Mouse (Mus musculus): ENCODE measurements around the gene Znrf4. TPM values are rescaled to one million over a fixed set of nuclear protein-coding genes. Genes with fewer than 3 reads are reported as not detected.

Gene Znrf4
- not detected in 2 replicates for polyA plus RNA-seq (2015; fragmentation: Nextera tagmentation; extraction: Ambion mirVana)

- H3K4me3 ChIP-seq (replicated peaks), result peak within 1 kb of the TSS; percentile 27
- peaks cover 25% of the 10 kb centered on the region for H3K4me1 ChIP-seq (replicated peaks)
- no peaks in the 10 kb centered on the region for H3K9me3 ChIP-seq
- H3K9ac ChIP-seq, result no peak within 1 kb of the TSS
- no peak within 1 kb of the TSS for H3K27ac ChIP-seq
- peak within 1 kb of the TSS; percentile 57 for H3K4me2 ChIP-seq (replicated peaks)
- ATAC-seq, result no peak
- 65% methylated on average over 22 of the region's 22 CpGs for WGBS
- H3K36me3 ChIP-seq, result no peaks in the 10 kb centered on the region
- peaks cover 47% of the 10 kb centered on the region for H3K27me3 ChIP-seq (replicated peaks)
Observed at GRCm38 (mm10) chr17:56512310-56512709, at the start of gene Znrf4. Gene Znrf4 (minus strand): TSS chr17:56512431.

GRCm38 (mm10) chr17:56561866-56562265, 49.6 kb upstream of the Znrf4 start:
- no peaks in the 10 kb centered on the region for H3K27me3 ChIP-seq (replicated peaks)
- peaks cover 56% of the 10 kb centered on the region for H3K36me3 ChIP-seq
- no peak for ATAC-seq
- no peak overlapping the region for H3K4me2 ChIP-seq (replicated peaks)
- no peaks in the 10 kb centered on the region for H3K4me1 ChIP-seq (replicated peaks)
- H3K9me3 ChIP-seq, result no peaks in the 10 kb centered on the region
- WGBS, result 93% methylated on average over 2 of the region's 2 CpGs
- no peak overlapping the region for H3K4me3 ChIP-seq (replicated peaks)
- no peak overlapping the region for H3K27ac ChIP-seq
- no peak overlapping the region for H3K9ac ChIP-seq

- H3K4me1 ChIP-seq (replicated peaks), result no peaks in the 10 kb centered on the region
- H3K4me3 ChIP-seq (replicated peaks), result no peak overlapping the region
Observed at GRCm38 (mm10) chr17:56560131-56560530, 47.9 kb upstream of the Znrf4 start.

GRCm38 (mm10) chr17:56559386-56559785, 47.2 kb upstream of the Znrf4 start:
- ATAC-seq, result no peak
- no peaks in the 10 kb centered on the region for H3K27me3 ChIP-seq (replicated peaks)
- H3K36me3 ChIP-seq, result peaks cover 31% of the 10 kb centered on the region
- H3K4me3 ChIP-seq (replicated peaks), result no peak overlapping the region
- H3K4me2 ChIP-seq (replicated peaks), result no peak overlapping the region
- no peak overlapping the region for H3K9ac ChIP-seq
- 0 out of 2 replicates have a peak, but pooled peaks cover 3% of the 10 kb centered on the region for H3K4me1 ChIP-seq (replicated peaks)
- H3K9me3 ChIP-seq, result no peaks in the 10 kb centered on the region
- 77% methylated on average over 3 of the region's 3 CpGs for WGBS
- no peak overlapping the region for H3K27ac ChIP-seq

More at GRCm38 (mm10) chr17:56560131-56560530, 47.9 kb upstream of the Znrf4 start:
- no peak overlapping the region for H3K27ac ChIP-seq
- H3K9me3 ChIP-seq, result no peaks in the 10 kb centered on the region
- H3K36me3 ChIP-seq, result peaks cover 39% of the 10 kb centered on the region
- 73% methylated on average over 1 of the region's 1 CpGs for WGBS
- no peaks in the 10 kb centered on the region for H3K27me3 ChIP-seq (replicated peaks)
- H3K4me2 ChIP-seq (replicated peaks), result no peak overlapping the region
- no peak overlapping the region for H3K9ac ChIP-seq
- ATAC-seq, result no peak

- Histone ChIP-seq H3K27me3 (replicated peaks) (no peaks in the 10 kb centered on the region), H3K9me3 (no peaks in the 10 kb centered on the region), H3K4me2 (replicated peaks) (no peak overlapping the region), H3K27ac (no peak overlapping the region), H3K4me3 (replicated peaks) (no peak overlapping the region), H3K9ac (no peak overlapping the region), H3K4me1 (replicated peaks) (0 out of 2 replicates have a peak, but pooled peaks cover 3% of the 10 kb centered on the region), H3K36me3 (peaks cover 22% of the 10 kb centered on the region)
- peak; percentile 35; the same call in 1 of the 2 replicates for ATAC-seq
- WGBS, result 21% methylated on average over 3 of the region's 3 CpGs
Observed at GRCm38 (mm10) chr17:56558448-56558847, 46.2 kb upstream of the Znrf4 start.

GRCm38 (mm10) chr17:56554122-56554551, 41.9 kb upstream of the Znrf4 start, which contains the start of gene Gm20219:
Gene Gm20219 (minus strand): TSS chr17:56554387.
- Histone ChIP-seq H3K4me1 (replicated peaks) (0 out of 2 replicates have a peak, but pooled peaks cover 3% of the 10 kb centered on the region), H3K4me3 (replicated peaks) (0 out of 2 replicates have a peak within 1 kb of the TSS, but pooled peaks have one; percentile 15), H3K9ac (no peak within 1 kb of the TSS), H3K36me3 (no peaks in the 10 kb centered on the region), H3K27me3 (replicated peaks) (no peaks in the 10 kb centered on the region), H3K4me2 (replicated peaks) (peak within 1 kb of the TSS; percentile 47), H3K9me3 (no peaks in the 10 kb centered on the region), H3K27ac (no peak within 1 kb of the TSS)
- ATAC-seq, result peak; percentile 95
- 54% methylated on average over 20 of the region's 20 CpGs for WGBS

- 70% methylated on average over 5 of the region's 5 CpGs for WGBS
- ATAC-seq, result no peak
Observed at GRCm38 (mm10) chr17:56552781-56553363, 40.6 kb upstream of the Znrf4 start.

GRCm38 (mm10) chr17:56551841-56552581, 39.8 kb upstream of the Znrf4 start:
- 69% methylated on average over 6 of the region's 6 CpGs for WGBS
- 0 out of 2 replicates have a peak, but pooled peaks cover 3% of the 10 kb centered on the region for H3K4me1 ChIP-seq (replicated peaks)
- no peaks in the 10 kb centered on the region for H3K27me3 ChIP-seq (replicated peaks)
- H3K4me3 ChIP-seq (replicated peaks), result no peak overlapping the region
- H3K4me2 ChIP-seq (replicated peaks), result no peak overlapping the region
- no peak overlapping the region for H3K27ac ChIP-seq
- no peaks in the 10 kb centered on the region for H3K9me3 ChIP-seq
- H3K36me3 ChIP-seq, result no peaks in the 10 kb centered on the region
- ATAC-seq, result no peak
- H3K9ac ChIP-seq, result no peak overlapping the region

More at GRCm38 (mm10) chr17:56552781-56553363, 40.6 kb upstream of the Znrf4 start:
- H3K36me3 ChIP-seq, result no peaks in the 10 kb centered on the region
- no peak overlapping the region for H3K9ac ChIP-seq
- H3K4me2 ChIP-seq (replicated peaks), result no peak overlapping the region
- 0 out of 2 replicates have a peak, but pooled peaks cover 3% of the 10 kb centered on the region for H3K4me1 ChIP-seq (replicated peaks)
- H3K27ac ChIP-seq, result no peak overlapping the region
- no peaks in the 10 kb centered on the region for H3K9me3 ChIP-seq
- H3K27me3 ChIP-seq (replicated peaks), result no peaks in the 10 kb centered on the region
- H3K4me3 ChIP-seq (replicated peaks), result no peak overlapping the region

GRCm38 (mm10) chr17:56550784-56551475, 38.7 kb upstream of the Znrf4 start:
- Histone ChIP-seq H3K4me1 (replicated peaks) (0 out of 2 replicates have a peak, but pooled peaks cover 3% of the 10 kb centered on the region), H3K4me3 (replicated peaks) (no peak overlapping the region), H3K9me3 (no peaks in the 10 kb centered on the region), H3K27ac (no peak overlapping the region), H3K36me3 (no peaks in the 10 kb centered on the region), H3K9ac (no peak overlapping the region), H3K4me2 (replicated peaks) (no peak overlapping the region), H3K27me3 (replicated peaks) (no peaks in the 10 kb centered on the region)
- ATAC-seq, result no peak
- WGBS, result 73% methylated on average over 12 of the region's 12 CpGs

- Histone ChIP-seq H3K9me3 (no peaks in the 10 kb centered on the region), H3K4me3 (replicated peaks) (no peak overlapping the region), H3K27ac (no peak overlapping the region), H3K36me3 (no peaks in the 10 kb centered on the region), H3K27me3 (replicated peaks) (no peaks in the 10 kb centered on the region), H3K4me2 (replicated peaks) (no peak overlapping the region), H3K4me1 (replicated peaks) (no peaks in the 10 kb centered on the region), H3K9ac (no peak overlapping the region)
- ATAC-seq, result no peak
- 74% methylated on average over 4 of the region's 4 CpGs for WGBS
Observed at GRCm38 (mm10) chr17:56548605-56549105, 36.4 kb upstream of the Znrf4 start.

- Histone ChIP-seq H3K4me3 (replicated peaks) (no peak overlapping the region), H3K4me1 (replicated peaks) (no peaks in the 10 kb centered on the region), H3K27me3 (replicated peaks) (no peaks in the 10 kb centered on the region), H3K27ac (no peak overlapping the region), H3K9me3 (no peaks in the 10 kb centered on the region), H3K4me2 (replicated peaks) (no peak overlapping the region), H3K36me3 (no peaks in the 10 kb centered on the region), H3K9ac (no peak overlapping the region)
- 66% methylated on average over 9 of the region's 9 CpGs for WGBS
- ATAC-seq, result no peak
Observed at GRCm38 (mm10) chr17:56547846-56548604, 35.8 kb upstream of the Znrf4 start.
